Mouse (Mus musculus): ENCODE results near the gene Ptgs2. TPM values are rescaled to one million over a fixed set of nuclear protein-coding genes. Genes with fewer than 3 reads are reported as not detected.
A peak's percentile ranks its signal among the peaks of the same experiment; 100 is the strongest.

Gene Ptgs2
- 0.13 and 0.20 TPM in 2 replicates for polyA plus RNA-seq (2015; fragmentation: Nextera tagmentation; extraction: Ambion mirVana)

DNA sequence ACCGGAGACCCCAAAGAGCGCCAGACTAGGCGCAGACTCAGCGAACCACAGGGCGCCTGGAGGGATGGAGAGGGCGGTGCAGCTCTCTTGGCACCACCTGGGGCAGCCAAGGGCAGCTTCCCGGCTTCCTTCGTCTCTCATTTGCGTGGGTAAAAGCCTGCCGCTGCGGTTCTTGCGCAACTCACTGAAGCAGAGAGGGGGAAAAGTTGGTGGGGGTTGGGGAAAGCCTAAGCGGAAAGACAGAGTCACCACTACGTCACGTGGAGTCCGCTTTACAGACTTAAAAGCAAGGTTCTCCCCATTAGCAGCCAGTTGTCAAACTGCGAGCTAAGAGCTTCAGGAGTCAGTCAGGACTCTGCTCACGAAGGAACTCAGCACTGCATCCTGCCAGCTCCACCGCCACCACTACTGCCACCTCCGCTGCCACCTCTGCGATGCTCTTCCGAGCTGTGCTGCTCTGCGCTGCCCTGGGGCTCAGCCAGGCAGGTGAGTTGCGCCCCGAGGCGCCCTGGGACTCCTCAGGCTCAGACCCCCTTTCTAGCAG is at the start of gene Ptgs2:
Gene Ptgs2, plus strand, starts transcription at position 242 of the 544 bp plus-strand sequence.
- H3K9me3 ChIP-seq = no peaks in the 10 kb centered on the region
- H3K27me3 ChIP-seq = 0 out of 2 replicates have a peak, but pooled peaks cover 4% of the 10 kb centered on the region
- no peak within 1 kb of the TSS for H3K27ac ChIP-seq
- H3K4me3 ChIP-seq = peak within 1 kb of the TSS; percentile 46
- ATAC-seq (ENCODE audit: low FRiP score, low read depth) = peak; percentile 85
- 0 out of 2 replicates have a peak, but pooled peaks cover 6% of the 10 kb centered on the region for H3K4me1 ChIP-seq
- peak within 1 kb of the TSS; percentile 60 for H3K9ac ChIP-seq
- no peaks in the 10 kb centered on the region for H3K36me3 ChIP-seq
- H3K4me2 ChIP-seq (replicated peaks) = peak within 1 kb of the TSS; percentile 86
- 2% methylated on average over 26 of the region's 26 CpGs for WGBS

DNA sequence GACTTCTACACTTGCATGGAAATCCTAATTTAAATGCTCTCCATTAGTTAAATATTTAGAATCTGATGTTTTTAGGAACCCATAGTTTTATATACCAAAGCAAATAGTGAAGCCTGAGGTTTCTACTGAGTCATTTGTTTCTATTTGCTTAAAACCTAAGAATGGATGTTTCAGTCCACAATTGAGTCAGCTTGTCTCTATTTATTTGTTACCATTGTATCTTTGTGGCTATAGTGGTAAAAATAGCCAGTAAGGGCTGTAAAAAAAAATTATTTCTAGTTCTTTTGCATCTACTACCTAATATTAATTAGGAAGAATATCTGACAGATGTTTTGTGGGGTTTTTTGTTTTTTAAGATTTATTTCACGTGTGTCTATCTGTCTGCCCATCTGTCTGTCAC is 49.6 kb upstream of the Ptgs2 start:
- no peak overlapping the region for H3K4me2 ChIP-seq (replicated peaks)
- no peak overlapping the region for H3K9ac ChIP-seq
- WGBS = 67% methylated on average over 1 of the region's 1 CpGs
- no peaks in the 10 kb centered on the region for H3K9me3 ChIP-seq
- no peak overlapping the region for H3K4me3 ChIP-seq
- no peak for ATAC-seq (ENCODE audit: low FRiP score, low read depth)
- H3K27me3 ChIP-seq = no peaks in the 10 kb centered on the region
- no peaks in the 10 kb centered on the region for H3K4me1 ChIP-seq
- no peak overlapping the region for H3K27ac ChIP-seq
- no peaks in the 10 kb centered on the region for H3K36me3 ChIP-seq

DNA sequence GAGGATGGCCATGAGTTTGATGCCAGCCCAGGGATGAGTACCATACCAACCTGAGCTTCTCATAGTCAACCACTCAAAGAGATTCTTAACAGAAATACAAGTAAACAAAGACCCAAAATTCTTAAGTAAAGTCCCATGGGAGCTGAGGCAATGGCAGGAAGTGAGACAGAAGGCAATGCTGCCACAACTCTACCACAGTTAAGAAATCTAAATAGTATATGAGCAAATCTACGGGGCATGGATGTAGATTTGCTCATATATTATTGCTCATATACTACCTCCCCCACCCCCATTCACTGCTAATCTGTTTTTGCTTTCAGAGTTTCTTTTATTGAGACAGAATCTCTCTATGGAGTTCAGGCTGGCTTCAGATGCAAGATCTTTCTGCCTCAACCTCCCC is 34.1 kb upstream of the Ptgs2 start:
- H3K9me3 ChIP-seq = no peaks in the 10 kb centered on the region
- H3K27ac ChIP-seq = no peak overlapping the region
- H3K4me1 ChIP-seq = no peaks in the 10 kb centered on the region
- no peak overlapping the region for H3K9ac ChIP-seq
- H3K36me3 ChIP-seq = no peaks in the 10 kb centered on the region
- H3K4me3 ChIP-seq = no peak overlapping the region
- ATAC-seq (ENCODE audit: low FRiP score, low read depth) = no peak
- no peak overlapping the region for H3K4me2 ChIP-seq (replicated peaks)
- WGBS = 81% methylated on average over 1 of the region's 1 CpGs
- no peaks in the 10 kb centered on the region for H3K27me3 ChIP-seq

GRCm38 (mm10) chr1:150072880-150073279 is 27.0 kb upstream of the Ptgs2 start:
- 79% methylated on average over 3 of the region's 3 CpGs for WGBS

GRCm38 (mm10) chr1:150074609-150075008 is 25.2 kb upstream of the Ptgs2 start:
- no peak overlapping the region for H3K9ac ChIP-seq
- H3K4me2 ChIP-seq (replicated peaks) = no peak overlapping the region
- H3K4me3 ChIP-seq = no peak overlapping the region
- H3K4me1 ChIP-seq = no peaks in the 10 kb centered on the region
- H3K36me3 ChIP-seq = no peaks in the 10 kb centered on the region
- no peak for ATAC-seq (ENCODE audit: low FRiP score, low read depth)
- no peaks in the 10 kb centered on the region for H3K9me3 ChIP-seq
- no peak overlapping the region for H3K27ac ChIP-seq
- H3K27me3 ChIP-seq = no peaks in the 10 kb centered on the region
- WGBS = 58% methylated on average over 1 of the region's 1 CpGs

More at GRCm38 (mm10) chr1:150072880-150073279, 27.0 kb upstream of the Ptgs2 start:
- Histone ChIP-seq H3K4me2 (replicated peaks) (no peak overlapping the region), H3K27me3 (no peaks in the 10 kb centered on the region), H3K9me3 (no peaks in the 10 kb centered on the region), H3K4me3 (no peak overlapping the region), H3K36me3 (no peaks in the 10 kb centered on the region), H3K27ac (no peak overlapping the region), H3K4me1 (no peaks in the 10 kb centered on the region), H3K9ac (no peak overlapping the region)
- ATAC-seq (ENCODE audit: low FRiP score, low read depth) = no peak

- ATAC-seq (ENCODE audit: low FRiP score, low read depth) = no peak
- H3K27ac ChIP-seq = no peak overlapping the region
- H3K9me3 ChIP-seq = peaks cover 3% of the 10 kb centered on the region; the same call in 1 of the 2 replicates
- H3K4me2 ChIP-seq (replicated peaks) = no peak overlapping the region
- WGBS = 74% methylated on average over 6 of the region's 6 CpGs
- no peak overlapping the region for H3K4me3 ChIP-seq
- no peak overlapping the region for H3K9ac ChIP-seq
- H3K4me1 ChIP-seq = no peaks in the 10 kb centered on the region
- no peaks in the 10 kb centered on the region for H3K27me3 ChIP-seq
- H3K36me3 ChIP-seq = no peaks in the 10 kb centered on the region
Measured at GRCm38 (mm10) chr1:150089040-150089692, 10.7 kb upstream of the Ptgs2 start.

DNA sequence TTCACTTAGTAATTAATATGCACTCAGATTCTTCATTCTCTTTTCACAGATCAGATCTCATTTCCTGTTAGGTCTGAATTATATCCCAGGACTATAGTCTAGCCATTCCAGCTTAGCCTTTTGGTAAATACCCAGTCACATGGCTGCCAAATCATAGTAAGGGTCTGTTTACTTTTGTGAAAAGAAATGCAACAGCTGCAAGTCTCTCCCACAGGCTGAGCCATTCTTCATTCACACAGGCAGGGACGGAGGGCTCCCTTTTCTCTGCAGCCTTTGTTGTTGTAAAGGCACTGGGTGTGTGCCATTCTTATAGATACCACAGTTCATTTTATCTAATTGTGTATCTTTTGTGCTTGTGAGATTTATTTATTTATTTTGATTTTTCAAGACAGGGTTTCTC is 9.6 kb upstream of the Ptgs2 start:
- Histone ChIP-seq H3K27me3 (no peaks in the 10 kb centered on the region), H3K36me3 (no peaks in the 10 kb centered on the region), H3K4me2 (replicated peaks) (no peak overlapping the region), H3K9me3 (peaks cover 3% of the 10 kb centered on the region; the same call in 1 of the 2 replicates), H3K9ac (no peak overlapping the region), H3K27ac (no peak overlapping the region), H3K4me3 (no peak overlapping the region), H3K4me1 (no peaks in the 10 kb centered on the region)
- no peak for ATAC-seq (ENCODE audit: low FRiP score, low read depth)
- WGBS = 66% methylated on average over 1 of the region's 1 CpGs

DNA sequence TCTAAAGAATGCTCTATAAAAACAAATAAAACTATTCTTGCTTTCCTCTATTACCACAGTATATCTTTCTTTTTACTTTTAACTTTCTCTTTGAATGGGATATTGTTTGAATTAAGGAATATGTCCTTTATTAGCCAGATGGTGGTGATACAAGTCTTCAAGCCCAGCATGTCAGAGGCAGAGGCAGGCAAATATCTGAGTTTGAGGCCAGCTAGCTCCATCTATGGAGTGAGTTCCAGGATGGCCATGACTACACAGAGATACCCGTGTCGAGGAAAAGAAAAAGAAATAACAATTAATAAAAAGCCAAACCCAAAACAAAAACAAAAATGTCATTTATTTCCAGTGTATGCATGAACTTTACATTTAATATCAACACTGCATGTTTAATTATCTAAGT is 2.8 kb upstream of the Ptgs2 start:
- Histone ChIP-seq H3K36me3 (no peaks in the 10 kb centered on the region), H3K9me3 (peaks cover 3% of the 10 kb centered on the region; the same call in 1 of the 2 replicates), H3K4me2 (replicated peaks) (no peak overlapping the region), H3K27me3 (0 out of 2 replicates have a peak, but pooled peaks cover 4% of the 10 kb centered on the region), H3K27ac (no peak overlapping the region), H3K4me3 (no peak overlapping the region), H3K4me1 (0 out of 2 replicates have a peak, but pooled peaks cover 6% of the 10 kb centered on the region), H3K9ac (no peak overlapping the region)
- no peak for ATAC-seq (ENCODE audit: low FRiP score, low read depth)
- WGBS = 77% methylated on average over 2 of the region's 2 CpGs

GRCm38 (mm10) chr1:150097721-150098120 is 2.1 kb upstream of the Ptgs2 start:
- Histone ChIP-seq H3K4me3 (no peak overlapping the region), H3K4me2 (replicated peaks) (no peak overlapping the region), H3K4me1 (0 out of 2 replicates have a peak, but pooled peaks cover 6% of the 10 kb centered on the region), H3K9ac (no peak overlapping the region), H3K27me3 (0 out of 2 replicates have a peak, but pooled peaks cover 4% of the 10 kb centered on the region), H3K9me3 (peaks cover 3% of the 10 kb centered on the region; the same call in 1 of the 2 replicates), H3K36me3 (no peaks in the 10 kb centered on the region), H3K27ac (no peak overlapping the region)
- 56% methylated on average over 1 of the region's 1 CpGs for WGBS
- ATAC-seq (ENCODE audit: low FRiP score, low read depth) = no peak

- Histone ChIP-seq H3K9ac (peak overlapping the region; percentile 60), H3K4me3 (peak overlapping the region; percentile 46), H3K27me3 (0 out of 2 replicates have a peak, but pooled peaks cover 4% of the 10 kb centered on the region), H3K4me2 (replicated peaks) (peak overlapping the region; percentile 86), H3K27ac (no peak overlapping the region), H3K4me1 (0 out of 2 replicates have a peak, but pooled peaks cover 6% of the 10 kb centered on the region), H3K36me3 (no peaks in the 10 kb centered on the region), H3K9me3 (no peaks in the 10 kb centered on the region)
- ATAC-seq (ENCODE audit: low FRiP score, low read depth) = no peak
- 2% methylated on average over 9 of the region's 9 CpGs for WGBS
Measured at GRCm38 (mm10) chr1:150099374-150099773, 457 bp upstream of the Ptgs2 start.

DNA sequence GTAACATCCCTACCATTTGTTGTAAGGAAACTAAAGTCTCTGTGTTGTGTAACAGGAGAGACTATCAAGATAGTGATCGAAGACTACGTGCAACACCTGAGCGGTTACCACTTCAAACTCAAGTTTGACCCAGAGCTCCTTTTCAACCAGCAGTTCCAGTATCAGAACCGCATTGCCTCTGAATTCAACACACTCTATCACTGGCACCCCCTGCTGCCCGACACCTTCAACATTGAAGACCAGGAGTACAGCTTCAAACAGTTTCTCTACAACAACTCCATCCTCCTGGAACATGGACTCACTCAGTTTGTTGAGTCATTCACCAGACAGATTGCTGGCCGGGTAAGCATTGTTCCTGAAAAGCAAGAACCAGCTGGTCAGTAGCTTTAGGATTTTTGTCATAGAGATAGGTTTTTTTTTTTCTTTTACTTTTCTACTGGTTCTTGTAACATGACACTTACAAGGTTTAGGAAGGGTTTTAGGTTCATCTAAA is 4.4 kb downstream of the Ptgs2 start:
- no peak for ATAC-seq (ENCODE audit: low FRiP score, low read depth)
- no peak overlapping the region for H3K4me3 ChIP-seq
- no peaks in the 10 kb centered on the region for H3K27me3 ChIP-seq
- H3K4me2 ChIP-seq (replicated peaks) = no peak overlapping the region
- H3K27ac ChIP-seq = no peak overlapping the region
- H3K9ac ChIP-seq = no peak overlapping the region
- H3K4me1 ChIP-seq = 0 out of 2 replicates have a peak, but pooled peaks cover 6% of the 10 kb centered on the region
- H3K9me3 ChIP-seq = no peaks in the 10 kb centered on the region
- no peaks in the 10 kb centered on the region for H3K36me3 ChIP-seq
- 87% methylated on average over 6 of the region's 6 CpGs for WGBS

- H3K9me3 ChIP-seq = no peaks in the 10 kb centered on the region
- H3K4me2 ChIP-seq (replicated peaks) = no peak overlapping the region
- no peak overlapping the region for H3K4me3 ChIP-seq
- no peak overlapping the region for H3K27ac ChIP-seq
- H3K27me3 ChIP-seq = no peaks in the 10 kb centered on the region
- 93% methylated on average over 7 of the region's 7 CpGs for WGBS
- no peaks in the 10 kb centered on the region for H3K4me1 ChIP-seq
- no peaks in the 10 kb centered on the region for H3K36me3 ChIP-seq
- H3K9ac ChIP-seq = no peak overlapping the region
- no peak for ATAC-seq (ENCODE audit: low FRiP score, low read depth)
Measured at GRCm38 (mm10) chr1:150106736-150107135, 6.9 kb downstream of the Ptgs2 start.
